Mouse (Mus musculus) kidney, postnatal 25 days (tissue): ENCODE measurements around the gene Plek2.
"Not testable (repeated sequence)": the region's sequence is repeated elsewhere in the genome, so short reads cannot be mapped to it uniquely, and the experiment has no call there.

ENCODE experiments used
- DNase-seq, 2 experiments: peaks; one replicate each; pipeline ENCODE4 v3.0.0; 2021; ENCODE audit warnings: mixed read lengths in 2 of 2

The Plek2 gene

DNA sequence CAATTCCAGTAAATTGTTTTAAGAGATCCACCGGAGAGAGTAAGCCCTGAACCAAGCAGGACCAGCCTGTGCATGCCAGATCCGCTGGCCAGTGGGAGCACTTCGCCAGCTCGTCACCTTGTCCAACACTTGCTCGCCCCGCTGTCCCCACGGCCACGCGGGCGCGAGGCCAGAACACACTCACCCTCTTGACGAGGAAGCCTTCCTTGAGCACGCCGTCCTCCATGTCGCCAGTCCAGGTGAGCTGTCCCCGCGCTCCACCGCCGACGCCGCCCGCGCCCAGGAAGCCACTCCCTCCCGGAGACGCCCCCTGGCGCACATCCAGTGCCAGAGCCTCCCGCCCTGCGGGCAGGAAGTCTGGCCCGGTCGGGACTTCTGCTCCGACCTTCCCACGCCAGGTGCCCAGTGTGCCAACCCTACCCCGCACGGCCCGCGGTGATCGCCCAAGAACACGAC lies at the start of gene Plek2:
TSS of gene Plek2 (minus strand) at position 258 of the 456 bp plus-strand sequence.
- DNase-seq = peak; percentile 80 to 90

DNA sequence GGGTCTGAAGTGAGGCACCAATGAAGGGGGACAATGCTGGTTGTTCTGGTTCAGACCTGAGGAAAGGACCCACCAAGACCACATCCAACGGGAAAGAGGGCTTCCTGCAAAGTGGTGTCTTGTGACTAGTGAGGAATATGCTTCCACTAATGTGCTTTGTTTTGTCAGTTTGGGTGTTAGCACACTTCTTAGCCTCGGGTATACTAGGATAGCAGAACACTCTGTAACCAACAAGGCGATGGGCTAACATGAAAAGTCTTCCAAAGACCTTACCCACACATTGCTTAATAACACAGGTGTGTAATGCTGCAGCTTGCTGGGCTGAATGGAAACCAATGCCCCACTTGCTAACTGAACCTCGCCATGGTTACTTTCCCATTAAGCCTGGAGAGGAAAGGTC lies 49.6 kb upstream of the Plek2 start:
- no peak for DNase-seq

DNA sequence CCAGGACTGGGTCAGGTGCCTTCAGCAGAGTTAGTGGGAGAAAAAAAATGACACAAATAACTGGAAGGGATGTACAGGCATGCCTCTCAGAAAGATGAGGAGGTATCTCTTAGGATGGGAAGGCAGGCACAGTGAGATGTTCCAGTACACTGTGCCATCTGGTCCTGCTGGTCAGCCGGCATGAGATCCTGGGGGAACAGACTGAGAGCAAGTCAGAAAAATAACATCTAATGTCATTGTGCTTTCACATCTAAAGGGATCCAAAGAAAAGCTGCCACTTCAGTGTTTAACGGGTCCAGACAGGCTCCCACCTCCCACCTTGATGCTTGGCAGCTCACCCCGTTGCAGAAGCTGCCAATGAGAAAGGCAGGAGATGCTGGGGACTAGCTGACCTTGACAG lies 45.7 kb upstream of the Plek2 start:
- no peak for DNase-seq

DNA sequence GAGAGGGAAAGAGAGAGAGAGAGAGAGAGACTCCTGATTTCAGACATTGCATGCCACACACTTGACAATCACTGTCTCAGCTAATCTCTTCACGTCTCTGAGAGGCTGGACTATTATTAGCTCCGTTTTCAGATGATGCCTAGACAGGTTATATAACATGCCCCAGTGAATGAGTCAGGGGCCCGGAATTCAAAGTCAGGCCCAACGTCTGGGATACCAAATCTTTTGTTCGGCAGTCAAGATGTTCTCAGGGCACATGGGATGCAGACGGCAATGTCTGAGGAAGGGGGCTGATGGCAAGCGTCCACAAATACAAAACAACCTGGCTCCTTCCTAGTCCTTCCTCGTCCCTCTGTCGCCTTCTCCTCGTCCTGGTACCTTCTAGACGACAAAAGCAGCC lies 45.3 kb upstream of the Plek2 start:
- DNase-seq = no peak

- DNase-seq = no peak
These were observed 40.9 kb upstream of the Plek2 start for GRCm38 (mm10) chr12:78947661-78948060.

GRCm38 (mm10) chr12:78947161-78947560 lies 40.4 kb upstream of the Plek2 start:
- DNase-seq = no peak

- DNase-seq = no peak
These were observed 36.2 kb upstream of the Plek2 start for GRCm38 (mm10) chr12:78942931-78943330.

- no peak for DNase-seq
These were observed 33.3 kb upstream of the Plek2 start for GRCm38 (mm10) chr12:78940081-78940480.

- DNase-seq = no peak
These were observed 32.8 kb upstream of the Plek2 start for GRCm38 (mm10) chr12:78939393-78940037.

DNA sequence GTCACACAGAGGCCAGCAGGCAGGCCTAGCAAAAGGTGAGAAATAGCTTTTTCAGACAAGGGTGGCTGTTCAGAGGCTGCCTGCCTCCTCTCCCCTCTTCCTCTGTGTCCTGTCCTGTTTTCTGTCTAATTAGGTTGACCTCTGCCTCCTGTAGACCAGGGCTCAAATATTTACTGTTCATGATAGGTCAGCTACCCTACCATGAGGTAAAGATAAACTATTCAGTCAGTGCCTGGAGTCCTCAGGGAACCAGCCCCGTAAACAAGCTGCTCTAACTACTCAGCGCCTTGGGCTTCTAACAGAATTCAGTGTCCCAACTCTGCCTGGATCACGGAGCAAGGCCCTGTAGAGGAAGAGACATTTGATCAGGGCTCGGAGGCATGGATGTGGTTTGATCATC lies 29.7 kb upstream of the Plek2 start:
- no peak for DNase-seq

DNA sequence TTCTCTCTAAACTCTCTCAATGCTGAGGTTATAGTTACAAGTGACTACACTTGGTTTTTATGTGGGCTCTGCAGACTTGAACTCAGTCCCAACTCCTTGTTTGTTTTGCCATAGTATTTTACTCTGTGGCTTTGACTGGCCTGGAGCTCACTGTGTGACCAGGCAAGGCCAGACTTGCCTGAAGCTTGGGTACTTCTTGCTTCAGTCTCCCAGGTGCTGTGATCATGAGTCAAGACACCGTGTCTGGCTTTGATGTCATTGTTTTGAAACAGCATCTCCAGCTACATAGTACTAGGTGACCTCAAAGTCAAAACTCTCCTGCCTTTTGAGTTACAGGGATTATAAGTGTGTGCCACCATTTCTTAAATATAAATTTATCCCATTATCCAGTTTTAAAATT lies 23.1 kb upstream of the Plek2 start:
- DNase-seq = no peak

- DNase-seq = no peak
These were observed 20.5 kb upstream of the Plek2 start for GRCm38 (mm10) chr12:78927287-78927686.

GRCm38 (mm10) chr12:78923539-78924189 lies 16.9 kb upstream of the Plek2 start:
- no peak for DNase-seq

GRCm38 (mm10) chr12:78922977-78923376 lies 16.2 kb upstream of the Plek2 start:
- not testable (repeated sequence) for DNase-seq

DNA sequence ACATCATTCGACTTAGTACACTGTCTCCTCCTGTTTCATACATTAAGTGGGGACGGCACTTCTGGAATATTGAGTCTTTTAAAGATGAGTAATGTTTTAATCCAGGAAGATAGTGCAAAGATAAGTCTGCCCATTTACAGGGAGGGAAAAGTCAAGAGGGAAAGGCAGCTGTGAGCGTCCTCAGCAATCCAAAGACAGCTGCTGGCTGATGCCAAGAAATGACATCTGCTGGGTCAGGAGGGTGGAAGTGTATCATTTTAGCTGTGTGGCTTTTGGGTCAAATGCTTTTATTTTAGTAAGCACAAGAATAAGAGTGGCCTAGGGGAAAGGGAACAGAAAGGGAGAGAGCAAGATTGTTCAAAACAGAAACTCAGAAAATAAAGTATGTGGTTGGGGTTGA lies 15.3 kb upstream of the Plek2 start:
- no peak for DNase-seq

- no peak for DNase-seq
These were observed 14.7 kb upstream of the Plek2 start for GRCm38 (mm10) chr12:78921421-78921820.

DNA sequence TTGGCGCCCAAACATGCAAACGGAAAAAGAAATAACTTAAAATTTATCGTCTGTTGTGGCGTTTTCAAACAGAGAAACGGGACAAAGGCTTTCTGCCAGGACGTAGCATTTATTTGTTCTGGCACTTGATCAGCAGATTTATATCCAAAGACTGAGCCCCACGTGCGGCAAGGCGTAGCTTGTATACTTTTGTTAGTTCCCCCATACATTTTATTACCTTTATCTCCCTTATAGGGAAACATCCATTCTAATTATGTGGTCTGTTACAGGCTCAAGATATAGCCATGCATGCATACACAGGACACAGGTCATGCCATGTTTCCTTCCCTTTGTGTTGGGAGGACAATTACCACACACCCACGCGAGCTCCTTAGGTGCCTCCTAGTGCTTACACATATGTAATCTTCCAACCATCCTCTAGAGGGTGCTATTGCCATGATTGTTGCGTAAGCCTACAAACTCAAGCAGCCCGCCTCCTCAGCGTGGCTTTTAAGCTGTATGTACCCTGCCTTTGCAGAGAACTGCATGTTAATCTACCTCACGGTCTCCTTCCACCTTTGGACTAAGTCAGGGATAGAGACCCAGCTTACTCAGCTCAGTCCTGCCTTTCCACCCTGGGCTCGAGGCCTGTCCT lies 12.4 kb upstream of the Plek2 start:
- DNase-seq = peak; percentile 69 to 71

GRCm38 (mm10) chr12:78918227-78919078 lies 11.7 kb upstream of the Plek2 start:
- DNase-seq = peak; percentile 84 to 90

DNA sequence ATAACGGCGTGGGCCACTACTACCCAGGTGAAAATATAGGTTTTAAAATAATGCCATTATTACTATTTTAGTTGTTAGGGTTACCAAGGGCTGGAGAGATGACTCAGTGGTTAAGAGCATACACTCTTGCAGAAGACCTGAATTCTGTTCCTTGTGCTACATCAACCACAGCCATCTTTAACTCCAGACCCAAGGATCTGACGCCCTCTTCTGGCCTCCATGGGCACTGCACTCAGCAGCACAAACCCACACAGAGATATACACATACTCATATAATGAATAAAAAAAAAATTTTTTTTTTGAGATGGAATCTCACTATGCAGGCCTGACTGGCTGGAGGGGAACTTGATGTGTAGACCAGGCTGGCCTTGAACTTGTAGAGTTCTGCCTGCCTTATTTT lies 9.5 kb upstream of the Plek2 start:
- DNase-seq = no peak

DNA sequence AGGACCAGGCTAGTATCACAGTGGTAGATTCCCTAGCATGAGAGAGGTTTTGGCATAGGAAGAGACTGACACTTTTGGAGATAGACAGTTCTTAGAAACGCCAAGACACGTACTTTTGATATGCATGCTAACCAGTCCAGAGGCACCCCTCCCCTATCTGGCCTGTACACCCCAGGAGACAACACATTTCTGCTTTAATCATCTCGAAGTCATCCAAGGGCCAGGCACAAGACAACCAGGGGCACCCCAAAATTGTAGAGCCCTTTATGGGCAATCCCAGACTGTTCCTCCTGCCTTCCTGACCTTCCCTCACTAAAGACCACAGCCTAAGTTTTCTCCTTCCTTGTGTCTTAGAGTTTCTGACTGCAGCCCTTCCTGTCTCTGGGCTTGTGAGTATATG lies 8.8 kb upstream of the Plek2 start:
- DNase-seq = no peak

DNA sequence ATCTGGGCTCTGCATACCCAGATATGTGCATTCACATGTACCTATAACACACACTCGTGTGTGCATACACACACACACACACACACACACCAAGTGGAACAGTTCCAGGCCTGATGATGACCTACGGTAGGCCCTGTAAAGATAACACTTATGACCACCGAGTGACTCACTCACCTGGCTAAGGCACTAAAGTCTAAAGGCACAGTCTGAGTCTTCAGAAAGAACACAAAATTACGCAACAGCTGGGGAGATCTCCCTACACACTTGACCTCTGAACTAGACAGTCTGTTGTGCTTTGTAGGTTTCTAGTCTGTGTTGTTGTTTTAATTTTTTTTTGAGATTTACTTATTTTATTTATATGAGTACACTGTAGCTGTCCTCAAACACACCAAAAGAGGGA lies 7.7 kb upstream of the Plek2 start:
- DNase-seq = no peak

DNA sequence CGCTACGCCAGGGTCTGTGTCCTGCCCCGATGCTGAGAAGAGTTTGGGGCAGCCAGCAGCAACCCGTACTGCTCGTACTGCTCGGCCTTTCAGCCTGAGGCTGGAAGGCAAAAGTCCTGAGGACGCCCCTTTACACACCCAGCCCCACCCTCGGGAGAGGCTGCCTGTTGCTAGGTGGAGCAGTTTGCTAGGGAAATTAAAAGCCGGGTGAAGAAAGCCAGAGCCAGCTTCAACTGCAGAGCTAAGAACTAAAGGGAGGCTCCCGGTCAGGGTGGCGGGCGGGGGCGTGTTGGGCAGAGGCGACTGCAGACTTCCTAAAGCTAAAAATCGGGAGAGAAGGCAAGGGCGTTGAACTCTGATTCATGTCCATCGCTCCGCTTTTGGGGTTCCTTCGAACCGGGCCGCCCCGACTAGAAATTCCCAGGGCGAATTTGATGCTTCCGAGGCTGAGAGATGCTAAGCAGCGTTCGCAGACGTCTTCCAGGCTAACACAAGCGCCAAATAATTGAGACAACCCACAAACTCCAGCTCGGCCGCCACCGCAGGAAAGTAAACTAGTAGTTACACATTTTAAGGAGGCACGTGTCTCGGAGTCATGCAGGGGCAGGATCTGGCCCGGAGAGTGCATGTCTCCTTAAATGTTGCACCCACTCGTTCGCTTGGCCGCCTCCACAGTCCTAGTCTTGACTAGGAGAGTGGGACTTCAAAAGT lies 5.1 kb upstream of the Plek2 start:
- peak; percentile 37 to 65 for DNase-seq
